Mouse (Mus musculus) stomach, postnatal 0 days (tissue): ENCODE data around the gene Tex19.2.

Experiments
- CTCF ChIP-seq: IDR thresholded peaks from 2 replicates; pipeline ENCODE4 v1.5.1; 2016; ENCODE audit warnings: antibody characterized with exemption, low read depth, mild to moderate bottlenecking, moderate library complexity
- EP300 ChIP-seq: optimal IDR thresholded peaks from 2 replicates; pipeline ENCODE3; 2016; ENCODE audit warnings: antibody characterized with exemption

- TF ChIP-seq CTCF (peak; percentile 62), EP300 (no peak)
Observed at GRCm38 (mm10) chr11:121126395-121126794, 7.9 kb upstream of the Tex19.2 start.
